Mouse (Mus musculus): Measurements from ENCODE around the gene Dip2b.

Dip2b gene

GRCm38 (mm10) chr15:100129151-100129790 lies 90.8 kb downstream of the Dip2b start:
- DNase-seq (ENCODE audit: low spot score in 2 of 2) = peak; percentile 36 to 66

DNA sequence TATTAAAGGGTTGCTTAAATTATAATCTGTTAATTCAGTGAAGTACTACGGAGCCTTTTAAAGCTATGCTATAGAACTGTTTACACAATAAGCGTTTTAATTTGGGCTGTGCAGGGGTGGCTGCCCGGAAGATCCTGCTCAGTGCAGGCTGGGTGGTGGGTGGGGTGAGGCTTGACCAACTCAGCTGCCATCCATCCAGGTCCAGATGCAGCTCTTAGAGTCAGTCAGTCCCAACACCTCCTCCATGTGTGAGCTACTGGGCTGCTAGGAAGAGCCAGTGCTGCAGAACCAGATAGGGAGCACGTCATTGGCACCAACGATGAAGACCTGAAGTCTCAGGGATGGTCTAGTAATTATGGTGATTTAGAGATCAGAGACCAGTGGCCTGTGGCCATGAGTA lies 101.2 kb downstream of the Dip2b start:
- DNase-seq (ENCODE audit: low spot score in 2 of 2) = no peak

- no peak for DNase-seq (ENCODE audit: low spot score in 2 of 2)
Measured at GRCm38 (mm10) chr15:100140428-100140827, 102.0 kb downstream of the Dip2b start.

DNA sequence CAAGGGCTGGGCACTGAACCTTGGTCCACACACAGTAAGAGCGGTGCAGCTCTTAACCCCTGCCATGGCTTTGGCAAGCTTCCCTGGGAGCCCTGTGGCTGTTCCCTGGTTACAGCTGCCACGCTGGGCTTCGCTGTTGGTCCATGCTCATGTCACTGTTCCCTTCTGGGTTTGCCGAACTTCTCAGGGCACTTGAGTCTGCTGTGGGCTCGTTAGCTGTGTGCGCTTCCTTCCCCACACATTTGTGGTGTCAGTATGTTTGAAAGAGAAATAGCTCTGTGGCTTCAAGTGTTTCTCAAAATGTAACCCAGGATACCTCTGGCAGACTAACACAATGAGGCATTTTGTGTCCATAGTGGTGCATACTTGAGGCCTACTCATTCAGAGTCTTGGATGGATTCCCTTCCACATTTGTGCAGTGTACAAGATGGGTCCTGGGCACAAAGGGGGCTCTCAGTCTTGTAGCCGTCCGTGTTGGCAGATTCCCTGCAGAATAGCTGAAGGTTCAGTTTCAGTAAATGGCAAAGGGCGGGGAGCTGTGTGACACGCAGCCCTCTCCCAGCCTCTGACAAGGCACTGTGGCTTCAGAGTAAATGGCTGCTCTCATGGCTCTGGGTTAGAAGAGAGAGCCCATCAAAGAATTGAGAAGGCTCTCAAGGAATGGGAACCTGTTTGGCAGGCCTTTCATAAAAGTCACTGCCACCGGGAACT lies 104.8 kb downstream of the Dip2b start:
- no peak for DNase-seq (ENCODE audit: low spot score in 2 of 2)

GRCm38 (mm10) chr15:100144854-100145824 lies 106.7 kb downstream of the Dip2b start:
- DNase-seq (ENCODE audit: low spot score in 2 of 2) = no peak

GRCm38 (mm10) chr15:100145917-100146316 lies 107.5 kb downstream of the Dip2b start:
- no peak for DNase-seq (ENCODE audit: low spot score in 2 of 2)

DNA sequence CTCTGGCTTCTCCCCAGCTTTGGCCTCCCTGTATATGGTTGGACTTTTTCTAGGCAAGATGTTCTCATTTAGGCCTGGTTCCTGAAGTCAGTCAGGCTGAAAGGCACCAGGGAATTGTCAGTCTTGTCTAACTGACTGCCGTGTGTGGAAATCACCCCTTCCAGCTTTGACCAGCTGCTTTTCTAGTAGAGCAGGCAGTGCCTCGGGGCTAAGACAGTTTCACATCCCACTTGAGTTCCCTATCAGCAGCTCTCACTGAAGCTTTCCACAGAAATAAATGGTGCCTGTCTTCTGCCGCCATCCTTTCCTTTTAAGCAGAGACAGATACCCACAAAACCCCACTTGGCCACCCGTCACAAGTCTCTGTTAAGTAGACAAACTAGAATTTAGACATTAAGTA lies 112.1 kb downstream of the Dip2b start:
- no peak for DNase-seq (ENCODE audit: low spot score in 2 of 2)

- DNase-seq (ENCODE audit: low spot score in 2 of 2) = no peak
Measured at GRCm38 (mm10) chr15:100152321-100152720, 113.9 kb downstream of the Dip2b start.

DNA sequence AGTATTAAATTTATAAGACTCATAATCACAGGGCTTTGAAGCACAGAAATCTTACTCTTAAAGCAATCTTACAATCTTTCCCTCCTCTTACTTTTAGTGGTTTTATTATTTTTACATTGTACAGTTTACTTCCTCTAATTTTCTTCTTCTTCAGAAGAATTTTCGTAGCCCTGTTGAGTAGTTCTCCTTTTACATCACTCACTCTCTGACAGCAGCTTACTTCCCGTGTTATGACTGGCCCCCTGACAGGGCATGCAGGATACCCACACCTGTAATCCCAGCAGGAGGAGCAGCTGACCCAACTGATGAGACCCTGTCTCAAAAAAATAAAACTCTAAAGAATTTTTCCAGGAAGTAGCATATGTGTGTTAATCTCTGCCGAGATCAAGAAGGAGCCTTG lies 114.6 kb downstream of the Dip2b start:
- no peak for DNase-seq (ENCODE audit: low spot score in 2 of 2)

GRCm38 (mm10) chr15:100156095-100156707 lies 117.7 kb downstream of the Dip2b start:
- DNase-seq (ENCODE audit: low spot score in 2 of 2) = no peak

GRCm38 (mm10) chr15:100156781-100157470 lies 118.5 kb downstream of the Dip2b start:
- DNase-seq (ENCODE audit: low spot score in 2 of 2) = no peak

DNA sequence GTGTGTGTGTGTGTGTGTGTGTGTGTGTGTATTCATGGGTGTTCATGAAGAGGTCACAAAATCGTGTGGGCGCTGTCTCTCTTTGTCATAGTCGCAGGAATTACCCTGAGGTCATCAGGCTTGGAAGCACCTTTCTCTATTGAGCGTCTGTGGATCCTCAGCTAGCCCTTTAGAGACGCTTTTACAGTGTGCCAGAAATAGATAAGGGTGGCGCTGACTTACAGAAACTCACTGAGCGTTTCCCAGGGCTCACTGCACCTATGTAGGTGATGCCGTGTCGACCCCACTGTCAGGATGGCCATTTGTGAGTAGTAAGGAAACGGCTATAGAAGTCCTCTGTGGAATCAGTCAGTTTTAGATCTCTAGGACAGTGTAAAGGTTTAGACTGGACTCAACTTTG lies 120.5 kb downstream of the Dip2b start:
- no peak for DNase-seq (ENCODE audit: low spot score in 2 of 2)

DNA sequence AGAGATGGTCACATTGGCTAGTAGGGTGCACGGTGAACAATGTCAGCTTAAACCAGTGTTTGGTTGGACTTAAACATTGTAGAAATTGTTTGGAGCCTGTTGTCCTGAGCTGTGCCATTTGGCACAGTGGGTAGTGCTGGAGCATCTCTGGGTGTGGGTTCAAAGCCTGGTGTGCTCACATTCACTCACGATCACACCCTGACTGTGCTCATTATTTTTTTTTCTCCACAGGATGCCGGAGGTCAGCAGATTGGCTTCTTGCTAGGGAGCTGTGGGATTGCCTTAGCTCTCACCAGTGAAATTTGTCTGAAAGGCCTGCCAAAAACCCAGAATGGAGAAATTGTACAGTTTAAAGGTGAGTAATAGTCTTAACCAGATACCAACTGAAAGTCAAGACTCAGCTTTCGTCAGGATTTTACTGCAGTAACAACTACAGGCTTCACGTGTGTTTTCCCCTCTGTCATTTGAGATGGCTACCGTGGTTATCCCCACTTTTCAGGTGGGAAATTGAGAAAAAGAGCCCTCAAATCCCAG lies 123.3 kb downstream of the Dip2b start:
- DNase-seq (ENCODE audit: low spot score in 2 of 2) = no peak

DNA sequence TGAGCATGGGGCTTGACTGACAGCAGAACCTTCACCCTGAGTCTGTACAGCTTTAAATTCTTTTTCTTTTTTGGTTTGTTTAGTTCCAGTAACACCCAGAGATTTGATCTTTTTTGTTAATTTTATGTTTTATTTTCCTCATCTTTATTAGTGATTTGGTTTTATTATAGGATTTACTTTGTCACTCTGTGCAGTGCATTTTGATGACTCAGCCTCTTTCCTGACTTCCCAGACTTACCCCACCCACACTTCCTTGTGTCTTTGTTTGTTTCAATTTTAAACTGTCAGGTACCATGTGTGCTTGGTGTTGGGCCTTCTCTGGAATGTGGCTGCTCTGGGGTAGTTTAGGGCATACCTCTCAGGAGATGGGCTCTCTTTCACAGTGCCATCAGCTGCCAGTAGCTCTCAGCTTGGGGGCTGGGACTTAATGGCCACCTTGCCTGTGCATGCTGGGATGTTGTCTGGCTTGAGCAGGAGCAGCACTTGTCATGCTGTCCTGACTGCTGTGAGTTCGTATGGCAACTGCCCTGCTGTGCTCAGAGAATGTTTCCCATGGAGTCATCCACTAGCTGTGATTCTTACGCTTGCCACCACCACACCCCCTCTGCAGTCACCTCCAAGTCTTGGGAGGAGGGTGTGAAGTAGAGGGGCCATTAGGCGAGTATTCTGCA lies 125.1 kb downstream of the Dip2b start:
- DNase-seq (ENCODE audit: low spot score in 2 of 2) = no peak

DNA sequence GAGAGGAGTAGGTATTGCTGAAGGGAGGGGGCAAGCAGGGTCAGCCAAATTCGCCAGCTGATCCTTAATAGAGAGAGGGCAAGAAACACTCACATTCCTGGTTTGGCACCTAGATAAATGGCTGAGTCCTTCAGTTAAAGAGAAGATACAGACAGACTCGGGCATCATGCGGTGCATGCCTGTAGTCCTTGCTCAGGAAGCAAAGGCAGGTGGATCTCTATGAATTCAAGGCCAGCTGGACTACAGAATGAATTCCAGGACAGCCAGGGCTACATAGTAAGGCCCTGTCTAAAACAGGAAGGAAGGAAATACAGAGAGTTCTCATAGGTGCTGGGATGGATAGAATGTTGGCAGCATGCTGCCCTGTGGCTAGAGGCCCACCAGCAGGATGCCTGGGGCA lies 128.0 kb downstream of the Dip2b start:
- no peak for DNase-seq (ENCODE audit: low spot score in 2 of 2)

DNA sequence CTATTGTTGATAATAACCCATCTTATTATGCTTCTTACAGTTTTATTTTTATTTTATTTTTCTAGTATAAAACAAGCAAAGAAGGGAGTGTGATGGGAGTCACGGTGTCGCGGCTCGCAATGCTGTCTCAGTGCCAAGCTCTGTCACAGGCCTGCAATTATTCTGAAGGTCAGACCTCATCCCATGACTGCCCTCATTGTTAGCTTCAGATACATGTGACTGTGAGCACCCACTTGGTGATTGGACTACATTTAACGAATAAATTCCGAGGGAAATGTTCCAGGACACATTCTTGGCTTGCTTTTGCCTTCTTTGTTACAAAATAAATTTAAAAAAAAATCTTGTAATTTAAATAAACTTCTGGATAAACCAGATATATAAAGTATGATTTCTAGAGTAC lies 129.3 kb downstream of the Dip2b start:
- DNase-seq (ENCODE audit: low spot score in 2 of 2) = peak; percentile 30 to 52

DNA sequence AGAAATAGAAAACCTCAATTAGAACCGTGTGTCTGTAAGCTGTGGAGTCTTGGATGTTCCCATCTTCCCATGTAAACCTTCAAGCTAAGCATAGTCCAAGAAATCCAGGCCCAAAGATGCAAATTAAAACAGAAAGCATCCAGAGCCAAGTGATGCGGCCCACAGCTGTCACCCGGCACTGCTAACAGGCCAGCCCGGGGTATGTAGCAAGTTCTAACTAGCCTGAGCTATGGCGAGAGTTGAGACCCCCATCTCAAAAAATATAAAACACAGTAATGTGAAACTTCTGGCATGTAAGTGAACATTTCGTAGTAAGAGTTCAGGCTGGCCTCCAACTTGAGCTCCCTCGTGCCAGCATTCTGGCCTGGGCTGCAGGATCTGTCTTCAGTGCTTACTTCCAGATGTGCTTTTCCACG lies 129.7 kb downstream of the Dip2b start:
- DNase-seq (ENCODE audit: low spot score in 2 of 2) = peak; percentile 23 to 49

DNA sequence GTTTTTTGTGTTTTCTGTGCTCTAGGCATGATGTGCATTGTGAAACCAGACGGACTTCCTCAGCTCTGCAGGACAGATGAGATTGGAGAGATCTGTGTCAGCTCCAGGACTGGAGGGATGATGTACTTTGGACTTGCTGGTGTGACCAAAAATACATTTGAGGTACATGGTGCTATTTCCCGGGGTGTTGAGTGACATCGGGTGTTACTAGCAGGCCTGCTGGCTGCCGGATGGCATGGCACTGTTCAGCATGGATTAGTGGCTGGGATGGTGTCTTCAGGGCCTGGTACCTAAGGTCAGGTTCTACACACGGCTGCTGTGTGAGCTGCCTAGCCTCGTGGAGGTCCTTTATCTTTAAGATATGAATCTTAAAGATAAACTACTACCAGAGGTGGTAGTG lies 136.7 kb downstream of the Dip2b start:
- DNase-seq (ENCODE audit: low spot score in 2 of 2) = no peak

DNA sequence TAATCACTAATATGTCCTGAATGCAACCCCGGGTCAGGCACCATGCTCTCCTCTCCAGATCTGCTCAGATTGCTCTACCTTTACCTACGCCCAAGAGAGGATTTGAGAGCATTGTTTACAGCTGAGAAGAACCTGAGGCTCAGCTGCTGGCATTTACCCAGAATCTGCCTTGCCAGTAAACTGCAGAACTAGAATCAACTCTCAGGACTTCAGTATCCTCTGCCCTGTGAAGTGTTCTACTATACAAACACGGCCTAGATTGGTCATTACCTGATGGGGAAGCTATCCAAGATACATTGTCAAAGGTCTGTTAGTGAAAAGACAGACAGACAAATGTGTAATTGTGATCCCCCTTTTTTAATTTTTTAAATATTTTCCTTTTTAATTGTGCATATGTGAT lies 138.7 kb downstream of the Dip2b start:
- DNase-seq (ENCODE audit: low spot score in 2 of 2) = no peak

GRCm38 (mm10) chr15:100177575-100177974 lies 139.1 kb downstream of the Dip2b start:
- no peak for DNase-seq (ENCODE audit: low spot score in 2 of 2)

DNA sequence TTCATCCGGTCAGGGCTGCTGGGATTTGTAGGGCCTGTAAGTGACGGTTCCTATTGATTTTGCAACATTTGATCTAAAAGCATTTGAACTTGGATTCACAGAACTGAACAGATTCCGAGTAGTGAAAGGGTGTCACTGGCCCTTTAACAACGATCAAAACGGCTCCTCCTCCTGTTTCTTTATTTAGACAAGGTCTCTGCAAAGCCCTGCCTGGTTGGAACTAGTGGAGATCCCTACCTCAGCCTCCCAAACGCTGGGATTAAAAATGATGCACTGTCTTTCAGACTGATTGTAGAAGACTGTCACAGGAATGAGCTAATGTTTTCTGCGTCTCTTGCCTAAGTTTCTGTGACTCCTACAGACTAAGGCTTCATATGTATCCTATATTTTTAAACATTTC lies 140.0 kb downstream of the Dip2b start:
- DNase-seq (ENCODE audit: low spot score in 2 of 2) = no peak

All from heart, adult 9 months (tissue).